Mouse (Mus musculus) stomach, postnatal 0 days (tissue): Measurements from ENCODE around the gene Clec9a. TPM values are rescaled to one million over a fixed set of nuclear protein-coding genes. Genes with fewer than 3 reads are reported as not detected.

Source experiments
- ATAC-seq: fragments of 200-750 bp; cut with Nextera tagmentation; 2 replicates; pipeline ENCODE4 v1.8.0; 2017; ENCODE audit not compliant: low FRiP score, low TSS enrichment
- DNase-seq: peaks from one replicate; pipeline ENCODE4 v3.0.0-alpha.2; 2016; ENCODE audit warnings: low spot score
- H3K27ac ChIP-seq: fragments of 300-500 bp; sonication (generic); replicated peaks from 2 replicates; pipeline ENCODE4 v1.5.1; 2014; ENCODE audit warnings: mild to moderate bottlenecking, control low read depth
- H3K27me3 ChIP-seq: fragments of 300-500 bp; sonication (generic); 2 replicates; pipeline ENCODE4 v1.6.1; 2014; ENCODE audit warnings: low read length; ENCODE audit not compliant: control insufficient read depth, insufficient read depth
- H3K36me3 ChIP-seq: fragments of 300-500 bp; sonication (generic); 2 replicates; pipeline ENCODE4 v1.6.1; 2014; ENCODE audit warnings: low read length, mixed read lengths; ENCODE audit not compliant: control insufficient read depth, insufficient read depth
- H3K4me1 ChIP-seq: fragments of 300-500 bp; sonication (generic); replicated peaks from 2 replicates; pipeline ENCODE4 v1.6.1; 2014; ENCODE audit warnings: antibody characterized with exemption; ENCODE audit not compliant: control insufficient read depth, insufficient read depth
- H3K4me2 ChIP-seq: fragments of 300-500 bp; sonication (generic); replicated peaks from 2 replicates; pipeline ENCODE4 v1.6.1; 2014; ENCODE audit warnings: low read depth, mild to moderate bottlenecking, control low read depth, moderate library complexity
- H3K4me3 ChIP-seq: fragments of 300-500 bp; sonication (generic); 2 replicates; pipeline ENCODE4 v1.5.1; 2014; ENCODE audit warnings: low read depth, low read length, control low read depth
- H3K9ac ChIP-seq: fragments of 300-500 bp; sonication (generic); 2 replicates; pipeline ENCODE4 v1.6.1; 2014; ENCODE audit warnings: mild to moderate bottlenecking, low read length, control low read depth, mixed read lengths
- H3K9me3 ChIP-seq: fragments of 300-500 bp; sonication (generic); 2 replicates; pipeline ENCODE4 v1.6.1; 2016; ENCODE audit warnings: low read length; ENCODE audit not compliant: control insufficient read depth
- CTCF ChIP-seq: IDR thresholded peaks from 2 replicates; pipeline ENCODE4 v1.5.1; 2016; ENCODE audit warnings: antibody characterized with exemption, low read depth, mild to moderate bottlenecking, moderate library complexity
- EP300 ChIP-seq: optimal IDR thresholded peaks from 2 replicates; pipeline ENCODE3; 2016; ENCODE audit warnings: antibody characterized with exemption
- WGBS: fragments of 180-500 bp; shearing (Covaris S2); extraction: QIAGEN DNeasy Blood & Tissue Kit; methylation state at CpG from one replicate; pipeline ENCODE4 v1.1.7; 2014; 5-methylcytosine and 5-hydroxymethylcytosine counted together
- polyA plus RNA-seq: library from polyadenylated mRNA; unstranded; fragments of >200 nt; fragmentation: Nextera tagmentation; extraction: Ambion mirVana; gene quantifications from 2 replicates; pipeline ENCODE4 v1.2.1, GENCODE M21; 2015

Clec9a gene
- polyA plus RNA-seq, 1 experiment from 2014 or later = 0.05 TPM

DNA sequence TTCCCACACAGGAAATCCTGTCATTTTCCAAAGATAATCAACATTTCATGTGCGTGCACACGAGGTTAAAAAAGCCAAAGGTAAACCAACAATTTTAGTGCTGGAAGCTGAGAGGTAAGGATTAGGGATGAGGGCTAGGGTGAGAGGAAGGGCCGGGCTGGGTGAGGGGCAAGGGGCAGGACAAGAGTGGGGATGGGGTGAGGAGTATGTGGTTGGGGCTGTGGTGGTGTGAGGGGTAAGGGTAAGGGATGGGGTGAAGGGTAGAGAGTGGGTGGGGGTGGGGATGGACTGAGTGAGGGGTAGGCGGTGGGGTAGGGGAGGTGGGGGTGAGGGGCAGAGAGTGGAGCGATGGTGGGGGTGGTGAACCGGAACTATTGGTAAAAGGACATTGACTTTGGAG is 14.9 kb upstream of the Clec9a start:
- DNase-seq (no peak), ATAC-seq (no peak)
- Histone ChIP-seq H3K9me3 (no peaks in the 10 kb centered on the region), H3K4me3 (no peak overlapping the region), H3K4me2 (no peak overlapping the region), H3K27me3 (no peaks in the 10 kb centered on the region), H3K9ac (no peak overlapping the region), H3K27ac (no peak overlapping the region), H3K36me3 (no peaks in the 10 kb centered on the region), H3K4me1 (no peaks in the 10 kb centered on the region)
- TF ChIP-seq CTCF = no peak
- no peak for TF ChIP-seq EP300
- 64% methylated on average over 5 of the region's 6 CpGs for WGBS

DNA sequence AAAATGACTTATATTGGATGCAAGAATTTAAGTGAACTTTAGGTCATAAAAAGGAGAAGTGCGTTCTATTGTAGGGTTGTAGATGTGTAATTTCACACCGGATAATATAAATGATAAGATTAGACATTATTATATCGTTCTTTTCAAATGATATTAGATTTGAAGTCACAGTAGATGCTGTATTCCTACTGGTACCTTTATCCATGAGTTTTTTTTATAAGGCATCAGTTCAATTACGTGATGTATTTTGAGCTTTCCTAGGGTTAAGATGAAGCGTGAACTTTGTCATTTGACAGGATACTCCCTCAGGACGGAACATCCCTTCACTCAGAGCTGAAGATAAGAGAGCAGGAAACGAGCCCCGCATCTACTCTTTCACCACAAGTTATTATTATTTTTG is 11.7 kb upstream of the Clec9a start, which contains the start of gene Clec1b:
Gene Clec1b (plus strand): TSS at position 301 of the 400 bp plus-strand sequence.
- no peaks in the 10 kb centered on the region for H3K4me1 ChIP-seq
- no peak for TF ChIP-seq EP300
- no peak for TF ChIP-seq CTCF
- DNase-seq (no peak), ATAC-seq (no peak)
- no peaks in the 10 kb centered on the region for H3K36me3 ChIP-seq
- H3K9me3 ChIP-seq = no peaks in the 10 kb centered on the region
- no peak within 1 kb of the TSS for H3K4me2 ChIP-seq
- no peak within 1 kb of the TSS for H3K27ac ChIP-seq
- H3K27me3 ChIP-seq = no peaks in the 10 kb centered on the region
- H3K9ac ChIP-seq = no peak within 1 kb of the TSS
- H3K4me3 ChIP-seq = no peak within 1 kb of the TSS
- 82% methylated on average over 8 of the region's 8 CpGs for WGBS

DNA sequence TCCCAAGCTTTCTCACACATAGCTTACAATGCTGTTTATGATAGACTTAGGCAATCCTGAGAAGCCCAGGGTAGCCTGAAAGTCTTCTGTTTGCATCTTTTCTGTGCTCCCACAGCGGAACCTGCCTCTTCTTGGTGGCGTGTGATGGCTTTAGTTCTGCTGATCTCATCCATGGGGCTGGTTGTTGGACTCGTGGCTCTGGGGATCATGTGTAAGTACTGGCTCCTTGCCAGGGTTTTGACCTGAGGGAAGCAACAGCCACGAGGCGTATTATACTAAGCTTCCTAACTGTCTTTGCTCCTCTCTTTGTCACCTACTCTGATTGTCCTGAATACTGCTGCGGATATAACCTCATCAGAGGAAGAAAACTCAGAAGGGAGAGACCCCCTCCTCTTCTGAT is 8.7 kb upstream of the Clec9a start:
- Histone ChIP-seq H3K9me3 (no peaks in the 10 kb centered on the region), H3K27me3 (no peaks in the 10 kb centered on the region), H3K27ac (no peak overlapping the region), H3K36me3 (no peaks in the 10 kb centered on the region), H3K9ac (no peak overlapping the region), H3K4me1 (no peaks in the 10 kb centered on the region), H3K4me3 (no peak overlapping the region), H3K4me2 (no peak overlapping the region)
- 45% methylated on average over 6 of the region's 6 CpGs for WGBS
- DNase-seq (peak; percentile 16), ATAC-seq (no peak)
- TF ChIP-seq CTCF = no peak
- no peak for TF ChIP-seq EP300

DNA sequence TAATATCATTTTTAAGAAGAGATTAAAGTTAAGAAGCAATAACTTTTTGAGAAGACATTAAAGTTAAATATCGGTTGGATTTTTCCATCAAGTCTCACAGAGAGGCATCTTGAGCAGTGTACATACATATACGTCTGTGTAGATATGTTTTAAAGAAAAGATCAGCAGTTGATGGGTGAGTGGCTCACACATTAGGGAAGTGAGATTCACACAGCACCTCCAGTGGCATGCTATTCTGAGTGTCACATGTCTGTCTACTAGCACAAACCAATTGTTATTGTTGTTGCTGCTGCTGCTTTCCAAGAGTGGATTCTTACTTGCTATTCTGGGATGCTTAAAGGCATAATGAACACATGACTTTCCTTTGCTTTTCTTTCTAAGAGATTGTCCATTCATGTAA is 6.3 kb upstream of the Clec9a start:
- no peak overlapping the region for H3K27ac ChIP-seq
- no peak overlapping the region for H3K4me2 ChIP-seq
- H3K27me3 ChIP-seq = no peaks in the 10 kb centered on the region
- H3K9ac ChIP-seq = no peak overlapping the region
- no peaks in the 10 kb centered on the region for H3K36me3 ChIP-seq
- ATAC-seq (no peak), DNase-seq (no peak)
- no peaks in the 10 kb centered on the region for H3K4me1 ChIP-seq
- no peak overlapping the region for H3K4me3 ChIP-seq
- TF ChIP-seq CTCF (no peak), EP300 (no peak)
- 85% methylated on average over 2 of the region's 2 CpGs for WGBS
- no peaks in the 10 kb centered on the region for H3K9me3 ChIP-seq

DNA sequence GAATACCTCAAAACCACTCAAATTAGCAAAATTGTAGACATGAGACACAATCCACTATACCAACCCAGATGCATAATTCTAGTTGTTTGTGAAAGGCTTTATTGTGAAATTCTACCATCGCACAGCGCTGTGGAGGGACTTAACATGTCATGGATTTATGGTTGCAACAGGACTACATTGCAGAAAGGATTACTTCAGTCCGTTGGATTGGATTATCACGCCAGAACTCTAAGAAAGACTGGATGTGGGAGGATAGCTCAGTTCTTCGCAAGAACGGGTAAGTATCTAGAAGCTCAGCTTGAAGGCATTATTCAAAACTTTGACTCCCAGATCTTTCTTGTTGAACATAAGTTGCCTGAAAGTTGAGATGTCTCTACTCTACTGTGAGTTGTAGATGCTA is 5.3 kb upstream of the Clec9a start:
- no peak for DNase-seq

DNA sequence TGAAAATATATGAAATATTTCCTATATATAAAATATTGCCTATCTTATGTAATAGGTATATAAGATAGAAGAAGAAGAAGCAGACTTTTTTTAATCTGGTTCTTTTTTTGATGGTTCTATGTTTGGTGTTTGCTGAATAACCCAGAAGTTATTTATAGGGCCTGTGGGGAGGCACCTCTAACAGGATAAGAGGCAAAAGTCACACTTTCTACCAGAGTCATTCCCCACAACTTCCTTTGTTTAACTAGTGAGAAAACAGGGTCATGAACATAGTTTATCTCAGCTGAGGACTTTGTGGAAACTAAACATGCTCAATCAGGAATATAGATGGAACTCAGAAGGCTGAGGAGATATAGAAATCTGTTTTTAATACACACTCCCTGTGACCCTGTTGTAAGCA is 2.7 kb upstream of the Clec9a start:
- H3K4me2 ChIP-seq = no peak overlapping the region
- no peak overlapping the region for H3K27ac ChIP-seq
- TF ChIP-seq EP300 = no peak
- TF ChIP-seq CTCF = no peak
- no peak overlapping the region for H3K4me3 ChIP-seq
- no peaks in the 10 kb centered on the region for H3K4me1 ChIP-seq
- DNase-seq (no peak), ATAC-seq (no peak)
- no peak overlapping the region for H3K9ac ChIP-seq
- H3K36me3 ChIP-seq = no peaks in the 10 kb centered on the region
- no peaks in the 10 kb centered on the region for H3K9me3 ChIP-seq
- no peaks in the 10 kb centered on the region for H3K27me3 ChIP-seq

More for the DNA sequence above, 5.3 kb upstream of the Clec9a start:
- Histone ChIP-seq H3K4me1 (no peaks in the 10 kb centered on the region), H3K27me3 (no peaks in the 10 kb centered on the region), H3K4me2 (no peak overlapping the region), H3K36me3 (no peaks in the 10 kb centered on the region), H3K9me3 (no peaks in the 10 kb centered on the region), H3K27ac (no peak overlapping the region), H3K4me3 (no peak overlapping the region), H3K9ac (no peak overlapping the region)
- WGBS = 59% methylated on average over 6 of the region's 6 CpGs
- TF ChIP-seq EP300 (no peak), CTCF (no peak)
- ATAC-seq = no peak
